Mouse (Mus musculus) gastrocnemius, postnatal 14 days (tissue): ENCODE data around the gene Phldb1. TPM values are rescaled to one million over a fixed set of nuclear protein-coding genes. Genes with fewer than 3 reads are reported as not detected.
A peak's percentile ranks its signal among the peaks of the same experiment; 100 is the strongest.

Experiments used
- DNase-seq: peaks from one replicate; pipeline ENCODE4 v3.0.0; 2021; ENCODE audit warnings: mixed read lengths
- intact Hi-C: fragments of 180-260 bp; cut with DNase I; formaldehyde crosslinking; loops from one replicate; pipeline ENCODE4 v1.15.1; 2025; ENCODE audit warnings: low total_unique reads
- total RNA-seq, 2 experiments: library from RNA; stranded (reverse); gene quantifications; 2 replicates each; pipeline ENCODE4 v1.2.3; 2021

The Phldb1 gene
- total RNA-seq, 2 experiments from 2014 or later: 43.8 to 47.6 TPM

GRCm38 (mm10) chr9:44715109-44715508 lies 19.9 kb downstream of the Phldb1 start:
- DNase-seq: no peak
- intact Hi-C loops: no loop called here

- DNase-seq: no peak
- intact Hi-C loops: no loop called here
Observed at GRCm38 (mm10) chr9:44713574-44713973, 21.4 kb downstream of the Phldb1 start.

DNA sequence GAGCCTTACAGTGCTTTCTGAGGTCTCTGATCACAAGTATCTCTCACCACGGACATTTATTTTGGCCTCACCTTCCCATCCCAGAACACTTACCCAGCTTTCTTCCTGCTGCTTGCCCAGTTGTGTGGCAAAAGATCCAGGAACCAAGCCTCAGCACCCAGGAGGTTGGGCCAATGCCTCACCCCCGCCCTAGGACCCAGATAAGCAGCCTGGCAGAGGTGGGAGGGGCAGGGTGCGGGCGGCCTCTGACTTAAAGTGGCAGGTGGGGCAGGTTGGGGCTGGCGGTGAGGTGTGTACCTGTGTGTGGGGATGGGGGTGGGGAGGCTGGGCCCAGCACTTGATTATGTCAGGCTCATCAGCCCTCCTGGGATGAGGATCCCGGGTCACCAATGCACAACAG lies 21.9 kb downstream of the Phldb1 start:
- intact Hi-C loops: no loop called here
- no peak for DNase-seq

- no peak for DNase-seq
- intact Hi-C loops: no loop called here
Observed at GRCm38 (mm10) chr9:44711602-44712001, 23.4 kb downstream of the Phldb1 start.

DNA sequence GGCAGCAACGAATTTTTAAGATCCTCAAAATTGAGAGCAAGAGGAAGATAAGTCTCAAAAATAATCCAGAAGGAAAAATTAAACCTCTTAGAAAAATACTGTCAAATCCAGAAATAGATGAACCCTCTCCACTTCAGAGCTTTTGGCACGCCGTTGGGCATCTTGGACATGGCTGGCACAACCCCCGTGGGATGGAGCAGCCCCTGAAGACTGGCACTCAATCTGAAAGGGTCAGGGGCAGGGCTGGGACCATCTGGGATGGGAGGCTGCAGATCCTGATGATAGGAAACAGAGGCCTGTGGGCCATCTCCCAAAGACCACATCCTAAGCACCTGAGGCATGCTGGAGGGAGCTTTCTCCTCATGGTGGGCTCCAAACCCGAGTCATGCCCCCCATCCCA lies 24.8 kb downstream of the Phldb1 start:
- intact Hi-C loops: no loop called here
- no peak for DNase-seq

DNA sequence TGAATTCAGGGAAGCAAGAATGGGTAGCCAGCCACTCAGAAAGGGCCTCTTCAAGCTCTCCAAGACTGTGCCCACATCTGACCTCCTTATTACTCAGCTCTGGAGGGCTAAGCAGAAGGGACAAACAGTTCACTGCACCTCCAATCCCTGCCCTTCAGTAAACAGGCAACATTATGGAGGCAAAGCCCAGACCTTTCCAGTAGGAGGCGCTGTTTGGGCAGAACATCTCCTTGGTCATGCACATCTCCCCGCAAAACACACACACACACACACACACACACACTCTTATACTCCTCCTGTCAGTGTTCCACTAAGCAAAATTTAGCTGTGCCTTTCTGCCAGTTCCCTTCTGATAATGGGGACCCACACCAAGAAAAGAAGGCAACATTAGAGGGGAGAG lies 25.4 kb downstream of the Phldb1 start:
- intact Hi-C loops: no loop called here
- no peak for DNase-seq

DNA sequence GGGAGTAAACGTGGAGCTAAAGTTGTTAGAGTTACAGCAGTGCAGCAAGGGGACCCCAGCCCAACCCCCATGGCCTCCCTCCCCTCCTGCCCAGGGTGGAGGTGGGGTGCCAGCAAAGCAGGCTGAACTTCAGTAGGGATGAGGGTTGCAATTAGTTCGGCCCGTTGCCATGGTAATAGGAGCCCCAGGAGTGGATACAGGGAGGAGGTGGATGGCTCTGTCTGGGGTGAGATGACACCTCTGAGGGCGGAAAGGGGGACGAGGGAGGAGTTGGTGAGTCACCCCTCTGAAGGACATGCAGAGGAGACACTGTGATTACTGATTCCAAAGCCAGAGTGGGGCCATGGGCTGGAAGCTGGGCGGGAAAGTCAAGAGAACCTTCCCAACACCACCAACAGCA lies 26.1 kb downstream of the Phldb1 start:
- DNase-seq: no peak
- intact Hi-C loops: no loop called here

DNA sequence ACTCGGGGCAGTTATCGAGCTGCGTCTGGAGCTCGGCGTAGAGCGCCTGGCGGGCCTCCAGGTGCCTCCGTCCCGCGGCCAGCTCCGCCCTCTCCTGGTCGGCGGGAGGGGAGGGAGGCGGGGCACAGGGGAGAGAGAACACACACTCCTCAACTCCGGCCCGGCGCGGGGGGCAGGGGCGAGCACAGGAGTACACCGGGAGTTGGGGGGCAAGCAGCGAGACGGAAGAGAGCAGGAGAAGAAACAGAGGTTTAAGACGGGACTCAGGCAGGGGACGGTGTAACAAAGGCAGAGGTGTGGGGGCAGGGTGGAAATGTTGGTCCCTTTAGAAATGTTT lies 26.6 kb downstream of the Phldb1 start:
- intact Hi-C loops: no loop called here
- peak; percentile 85 for DNase-seq

- intact Hi-C loops: no loop called here
Observed at GRCm38 (mm10) chr9:44707749-44708428, 27.1 kb downstream of the Phldb1 start.

DNA sequence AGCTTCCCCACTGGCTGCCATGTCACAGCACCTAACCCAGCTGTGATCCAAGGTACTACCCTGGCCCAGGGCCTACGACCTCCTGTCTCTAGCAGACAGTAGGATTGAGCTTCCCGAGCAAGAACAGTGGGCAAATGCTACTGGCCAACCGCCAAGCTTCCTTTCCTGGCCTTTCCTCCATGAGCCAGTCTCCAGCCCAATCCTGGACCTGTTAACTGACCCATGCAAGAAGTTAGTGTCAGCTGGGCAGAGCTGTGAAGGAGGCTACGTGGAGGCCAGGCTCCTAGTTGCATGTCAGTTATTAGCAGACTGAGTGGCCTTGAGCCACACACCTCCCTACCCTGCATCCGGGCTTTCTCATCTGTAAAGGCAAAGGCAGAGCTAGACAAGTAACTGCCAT lies 35.3 kb downstream of the Phldb1 start:
- no peak for DNase-seq
- intact Hi-C loops: no loop called here

More at GRCm38 (mm10) chr9:44707749-44708428, 27.1 kb downstream of the Phldb1 start:
- no peak for DNase-seq

- intact Hi-C loops: no loop called here
- DNase-seq: no peak
Observed at GRCm38 (mm10) chr9:44699196-44699595, 35.8 kb downstream of the Phldb1 start.

DNA sequence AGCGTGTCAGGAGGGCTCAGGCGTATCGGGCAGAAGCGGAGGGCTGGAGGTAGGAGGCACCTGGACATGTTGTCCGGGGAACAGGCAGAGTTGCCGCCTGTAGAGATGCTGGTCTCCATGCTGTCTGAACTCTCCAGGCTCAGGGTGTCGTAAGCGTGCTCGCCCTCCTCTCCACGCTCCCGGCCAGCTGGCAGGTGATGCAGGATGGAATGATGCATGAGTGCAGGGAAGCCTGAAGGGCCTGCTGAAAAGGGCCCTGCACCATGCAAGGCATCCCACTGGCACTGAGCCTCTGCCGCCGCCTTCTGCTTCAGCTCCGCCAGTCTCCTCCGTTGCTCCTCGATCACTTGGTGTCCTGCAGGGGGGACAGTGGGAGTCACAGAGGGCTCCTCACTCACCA lies 37.1 kb downstream of the Phldb1 start:
- intact Hi-C loops: no loop called here
- DNase-seq: no peak

DNA sequence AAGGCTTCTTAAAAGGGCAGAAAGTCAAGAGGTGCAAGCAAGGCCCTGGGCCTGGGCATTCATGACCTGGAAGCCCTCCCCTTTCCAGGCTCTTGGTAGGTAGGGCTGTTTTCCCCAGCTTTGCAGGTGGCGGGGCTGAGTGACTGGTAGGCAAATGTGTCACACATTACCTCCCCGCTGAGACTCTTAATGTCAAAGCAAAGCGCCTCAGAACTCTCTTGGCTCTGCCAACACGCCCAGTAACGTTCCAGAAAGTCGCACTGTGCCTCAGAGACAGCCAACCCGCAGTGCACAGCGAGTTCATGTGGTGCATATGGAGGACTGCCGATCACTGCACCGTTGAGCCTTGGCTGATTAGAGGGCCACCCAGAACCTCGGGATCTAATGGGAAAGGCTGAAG lies 41.9 kb downstream of the Phldb1 start:
- intact Hi-C loops: no loop called here
- DNase-seq: no peak

DNA sequence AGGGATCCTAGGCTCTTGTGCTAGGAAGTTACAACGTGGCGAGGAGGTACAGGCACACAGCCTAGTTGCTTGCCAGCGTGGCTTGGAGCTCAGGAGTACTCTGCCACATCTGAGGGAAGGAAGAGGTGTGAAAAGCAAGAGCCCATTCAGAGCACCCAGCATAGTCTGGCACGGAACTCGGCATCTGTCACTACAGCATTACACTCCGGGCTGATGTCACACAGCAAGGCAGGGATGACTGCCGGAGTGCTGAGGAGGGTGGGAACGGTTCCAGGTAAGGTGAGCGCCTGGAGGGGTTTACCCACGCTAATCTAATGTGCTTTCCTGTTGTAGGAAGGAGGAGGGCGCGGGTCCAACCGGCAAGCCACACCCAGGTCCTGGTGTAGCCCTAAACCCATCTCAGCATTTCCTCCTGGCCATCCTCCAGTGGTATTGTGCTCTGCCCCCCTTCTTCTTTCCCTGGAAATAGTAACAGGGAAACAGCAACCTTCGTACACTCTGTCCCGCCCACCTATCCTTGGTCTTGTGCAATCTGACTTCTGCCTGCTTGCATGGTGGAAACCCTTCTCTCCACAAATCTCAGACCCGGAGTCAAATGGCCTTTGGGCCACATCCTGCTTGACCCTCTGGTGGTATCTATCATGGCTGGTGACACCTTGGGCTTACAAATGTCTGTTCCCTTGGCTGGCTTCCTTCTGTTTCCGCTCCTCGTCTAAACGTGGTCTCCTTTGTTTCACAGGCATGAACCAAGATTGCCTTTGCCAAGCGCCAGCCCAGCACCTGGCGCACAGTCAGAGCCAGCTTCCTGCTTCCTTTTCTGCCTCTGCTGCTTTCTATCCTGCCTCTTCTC lies 43.1 kb downstream of the Phldb1 start:
- peak; percentile 57 for DNase-seq
- intact Hi-C loops: no loop called here

DNA sequence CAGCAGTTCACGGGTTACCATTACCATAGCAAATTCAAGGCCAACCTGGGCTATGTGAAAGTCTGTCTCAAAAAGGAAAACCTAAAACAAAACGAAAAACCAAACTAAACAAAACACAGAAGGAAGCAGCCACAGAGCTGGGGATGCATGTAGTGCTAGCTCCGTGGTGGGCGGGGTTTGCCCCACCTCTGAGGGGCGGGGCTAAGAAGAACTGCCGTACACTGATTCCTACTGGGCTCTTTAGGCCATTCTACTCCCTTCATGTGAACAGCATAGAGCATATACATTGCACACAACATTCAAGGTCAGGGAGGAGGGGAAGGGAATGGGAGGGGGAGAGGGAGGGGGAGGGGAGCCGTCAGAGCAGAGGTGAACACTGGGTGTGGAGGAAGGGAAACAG lies 44.4 kb downstream of the Phldb1 start:
- no peak for DNase-seq
- intact Hi-C loops: no loop called here

GRCm38 (mm10) chr9:44688013-44688412 lies 47.0 kb downstream of the Phldb1 start:
- no peak for DNase-seq
- intact Hi-C loops: no loop called here

DNA sequence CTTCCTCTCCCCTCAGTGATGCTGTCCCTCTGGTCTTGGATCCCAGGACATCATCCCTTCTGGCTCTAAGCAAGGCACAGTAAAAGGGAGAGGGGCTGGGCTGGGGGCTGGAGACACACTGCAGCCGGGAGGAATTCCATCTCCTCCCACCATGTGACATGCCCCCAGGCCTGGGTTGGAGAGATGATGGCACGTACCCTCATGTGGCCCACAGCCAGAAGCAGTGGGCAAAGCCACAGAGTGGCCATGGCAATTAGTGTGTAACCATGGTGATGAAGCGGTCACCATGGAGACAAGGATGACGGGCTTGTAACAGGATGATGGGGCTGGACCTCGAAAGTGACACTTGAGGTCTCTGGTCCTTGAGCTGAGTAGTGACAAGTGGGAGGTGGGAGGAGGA lies 48.4 kb downstream of the Phldb1 start:
- DNase-seq: no peak
- intact Hi-C loops: no loop called here

DNA sequence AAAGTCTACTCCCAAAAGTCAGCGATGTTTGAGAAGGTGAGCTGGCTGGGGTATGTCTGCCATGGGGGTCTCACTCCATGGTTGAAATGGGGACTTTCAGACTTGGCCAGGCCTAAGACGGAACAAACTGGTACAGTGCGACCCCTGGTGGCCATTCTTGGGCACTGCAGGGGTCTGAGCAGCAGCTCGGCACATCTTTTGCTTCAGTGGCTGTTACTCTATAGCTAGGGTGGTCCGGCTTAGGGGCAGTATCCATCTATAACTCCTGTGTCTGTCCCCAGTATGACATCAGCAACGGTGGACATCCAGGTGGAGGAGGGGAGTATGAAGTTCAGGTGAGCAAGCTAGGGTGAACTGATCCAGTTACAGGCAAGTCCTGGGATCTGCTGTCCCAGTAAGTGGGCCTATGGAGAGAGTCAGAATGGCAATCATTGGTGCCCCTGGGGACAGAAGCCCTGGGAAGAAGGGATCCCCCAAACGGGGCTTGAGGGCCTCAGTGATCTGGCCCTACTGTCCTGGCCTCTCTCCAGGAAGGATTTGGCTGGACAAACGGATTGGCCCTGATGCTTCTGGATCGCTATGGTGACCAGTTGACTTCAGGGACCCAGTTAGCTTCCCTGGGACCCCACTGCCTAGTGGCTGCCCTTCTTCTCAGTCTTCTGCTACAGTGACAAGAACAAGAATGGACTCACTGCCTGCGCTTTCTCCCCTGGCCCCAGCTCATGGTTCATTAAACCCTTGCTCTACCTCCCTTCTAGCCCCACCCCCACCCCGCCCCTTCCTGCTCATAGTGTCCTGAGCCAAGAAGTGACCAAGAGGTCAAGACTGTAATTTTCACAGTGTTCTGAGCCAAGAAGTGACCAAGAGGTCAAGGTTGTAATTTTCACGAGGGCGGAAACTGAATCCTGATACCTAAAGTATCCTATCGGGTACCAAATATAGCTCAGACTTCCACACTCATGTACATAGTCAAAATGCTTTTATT lies 49.4 kb downstream of the Phldb1 start:
- DNase-seq: peak; percentile 69
- intact Hi-C loops: loop anchor here (2.0 kb wide), 1 partner anchor 29 kb away; no protein-coding TSS in a partner anchor

DNA sequence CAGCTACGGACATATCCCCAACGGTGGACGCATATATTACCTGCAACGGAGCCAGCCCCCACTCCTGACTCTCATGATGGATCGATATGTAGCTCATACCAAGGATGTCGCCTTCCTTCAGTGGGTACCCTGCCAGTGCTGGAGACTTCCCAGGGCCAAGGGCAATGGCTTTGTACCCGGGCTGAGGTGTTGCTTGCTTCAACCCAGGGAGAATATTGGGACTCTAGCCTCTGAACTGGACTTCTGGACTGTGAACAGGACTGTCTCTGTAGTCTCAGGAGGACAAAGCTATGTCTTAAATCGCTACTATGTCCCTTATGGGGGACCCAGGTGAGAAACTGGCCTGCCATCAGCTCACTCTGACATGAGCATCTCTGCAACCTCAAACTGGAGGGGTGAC lies 52.0 kb downstream of the Phldb1 start:
- no peak for DNase-seq
- intact Hi-C loops: no loop called here

GRCm38 (mm10) chr9:44679565-44679964 lies 55.4 kb downstream of the Phldb1 start:
- no peak for DNase-seq
- intact Hi-C loops: no loop called here
